Mouse (Mus musculus): ENCODE data around the gene Rnf123.

DNA sequence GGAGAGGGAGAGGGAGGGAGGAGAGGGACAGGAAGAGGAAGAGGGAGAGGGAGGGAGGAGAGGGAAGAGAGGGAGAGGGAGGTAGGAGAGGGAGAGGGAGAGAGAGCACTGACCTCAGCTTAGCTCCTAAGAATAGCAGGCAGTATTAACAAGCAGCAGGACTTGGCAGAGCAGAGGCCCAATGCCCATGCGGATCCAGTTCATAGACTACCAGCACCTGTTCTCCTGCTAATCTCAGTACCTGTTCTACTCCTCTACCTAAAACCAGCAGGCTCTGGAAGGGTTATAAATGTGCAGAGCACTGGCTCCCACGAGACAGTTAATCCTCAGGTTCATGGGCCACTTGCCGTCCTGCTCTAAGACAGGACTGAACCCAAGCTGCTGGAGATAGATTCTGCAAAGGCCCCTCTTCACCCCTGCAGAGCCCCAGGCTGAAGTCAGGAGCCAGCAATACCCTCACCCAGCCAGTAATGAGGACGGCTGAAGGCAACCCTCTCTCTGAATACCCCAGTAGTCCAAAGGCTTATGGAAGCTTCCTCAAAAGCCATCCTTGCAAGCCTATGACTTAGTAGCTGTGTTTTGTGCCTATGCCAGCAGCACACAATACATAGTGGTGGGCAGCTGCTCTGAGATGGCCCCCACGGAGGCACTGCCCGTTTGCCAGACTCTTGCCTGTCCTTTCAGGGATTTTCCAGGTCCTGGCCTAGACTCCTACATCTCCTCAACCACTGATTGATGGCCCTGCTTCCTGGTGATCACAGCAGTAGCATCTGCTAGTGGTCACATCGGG is 9.8 kb downstream of the Rnf123 start:
- TF ChIP-seq EP300 (optimal IDR thresholded peaks at IDR 0.05): no peak
- no peak for TF ChIP-seq CTCF (IDR thresholded peaks at IDR 0.05; ENCODE audit: low read depth)

Measured in stomach, postnatal 0 days (tissue).